Mouse (Mus musculus): ENCODE results near the gene Usp4. TPM values are rescaled to one million over a fixed set of nuclear protein-coding genes. Genes with fewer than 3 reads are reported as not detected.

Gene Usp4
- polyA plus RNA-seq, 1 experiment from 2014 or later: 100.0 TPM

- 73% methylated on average over 11 of the region's 11 CpGs for WGBS (ENCODE audit: insufficient replicate concordance)
- Histone ChIP-seq H3K4me3 (ENCODE audit: low read depth, low read length) (no peak overlapping the region), H3K9me3 (replicated peaks; ENCODE audit: control insufficient read depth, low read length) (no peaks in the 10 kb centered on the region), H3K4me2 (no peak overlapping the region), H3K27me3 (ENCODE audit: control insufficient read depth, insufficient read depth, low read length) (no peaks in the 10 kb centered on the region), H3K36me3 (ENCODE audit: control insufficient read depth, insufficient read depth, low read length) (no peaks in the 10 kb centered on the region), H3K27ac (ENCODE audit: low read depth, low read length) (no peak overlapping the region), H3K9ac (ENCODE audit: low read depth, low read length) (no peak overlapping the region), H3K4me1 (ENCODE audit: control insufficient read depth, insufficient read depth, low read length) (peaks cover 15% of the 10 kb centered on the region; the same call in 1 of the 2 replicates)
- ATAC-seq (replicated peaks; ENCODE audit: insufficient number of reproducible peaks, low FRiP score, low TSS enrichment): no peak
These were observed 93.7 kb downstream of the Usp4 start for GRCm38 (mm10) chr9:108441236-108441919.

Other genes starting within 250 kb of the Usp4 start
- gene Bsn, start 157.5 kb upstream of the Usp4 start, polyA plus RNA-seq (2014; fragmentation: Nextera tagmentation; extraction: Ambion mirVana): 0.58 and 0.77 TPM in 2 replicates
- 115 and 149 TPM in 2 replicates for gene Dag1, start 83.9 kb upstream of the Usp4 start, polyA plus RNA-seq (2014; fragmentation: Nextera tagmentation; extraction: Ambion mirVana)
- gene Nicn1, start 57.4 kb upstream of the Usp4 start, polyA plus RNA-seq (2014; fragmentation: Nextera tagmentation; extraction: Ambion mirVana): 25.1 and 26.0 TPM in 2 replicates
- gene Amt, start 51.0 kb upstream of the Usp4 start, polyA plus RNA-seq (2014; fragmentation: Nextera tagmentation; extraction: Ambion mirVana): 12.9 and 15.3 TPM in 2 replicates
- gene Rhoa, start 41.7 kb upstream of the Usp4 start, polyA plus RNA-seq (2014; fragmentation: Nextera tagmentation; extraction: Ambion mirVana): 252 and 277 TPM in 2 replicates
- gene Tcta, start 41.7 kb upstream of the Usp4 start, polyA plus RNA-seq (2014; fragmentation: Nextera tagmentation; extraction: Ambion mirVana): 28.5 and 34.7 TPM in 2 replicates
- gene Gpx1, start 8.9 kb upstream of the Usp4 start, polyA plus RNA-seq (2014; fragmentation: Nextera tagmentation; extraction: Ambion mirVana): 1,289 and 1,462 TPM in 2 replicates
- 0.46 and 0.66 TPM in 2 replicates for gene 1700102P08Rik, start 45.0 kb downstream of the Usp4 start, polyA plus RNA-seq (2014; fragmentation: Nextera tagmentation; extraction: Ambion mirVana)
- gene Ccdc36, start 80.6 kb downstream of the Usp4 start, polyA plus RNA-seq (2014; fragmentation: Nextera tagmentation; extraction: Ambion mirVana): 1.1 and 1.4 TPM in 2 replicates
- gene BC048562, start 88.6 kb downstream of the Usp4 start, polyA plus RNA-seq (2014; fragmentation: Nextera tagmentation; extraction: Ambion mirVana): not detected in 2 replicates
- gene Ccdc71, start 112.7 kb downstream of the Usp4 start, polyA plus RNA-seq (2014; fragmentation: Nextera tagmentation; extraction: Ambion mirVana): 34.6 and 46.9 TPM in 2 replicates
- gene Klhdc8b, start 113.7 kb downstream of the Usp4 start, polyA plus RNA-seq (2014; fragmentation: Nextera tagmentation; extraction: Ambion mirVana): 58.1 and 71.8 TPM in 2 replicates
- gene Lamb2, start 131.9 kb downstream of the Usp4 start, polyA plus RNA-seq (2014; fragmentation: Nextera tagmentation; extraction: Ambion mirVana): 22.7 and 30.4 TPM in 2 replicates
- 48.9 and 57.4 TPM in 2 replicates for gene Usp19, start 142.7 kb downstream of the Usp4 start, polyA plus RNA-seq (2014; fragmentation: Nextera tagmentation; extraction: Ambion mirVana)
- gene Qars, start 159.9 kb downstream of the Usp4 start, polyA plus RNA-seq (2014; fragmentation: Nextera tagmentation; extraction: Ambion mirVana): 86.7 and 89.6 TPM in 2 replicates
- gene Qrich1, start 169.0 kb downstream of the Usp4 start, polyA plus RNA-seq (2014; fragmentation: Nextera tagmentation; extraction: Ambion mirVana): 103 and 109 TPM in 2 replicates
- 130 TPM in 2 replicates for gene Impdh2, start 212.4 kb downstream of the Usp4 start, polyA plus RNA-seq (2014; fragmentation: Nextera tagmentation; extraction: Ambion mirVana)
- gene Ndufaf3, start 219.6 kb downstream of the Usp4 start, polyA plus RNA-seq (2014; fragmentation: Nextera tagmentation; extraction: Ambion mirVana): 56.6 and 58.9 TPM in 2 replicates
- 85.8 and 88.6 TPM in 2 replicates for gene Dalrd3, start 222.0 kb downstream of the Usp4 start, polyA plus RNA-seq (2014; fragmentation: Nextera tagmentation; extraction: Ambion mirVana)
- gene Wdr6, start 230.9 kb downstream of the Usp4 start, polyA plus RNA-seq (2014; fragmentation: Nextera tagmentation; extraction: Ambion mirVana): 48.6 and 60.8 TPM in 2 replicates
- gene P4htm, start 249.8 kb downstream of the Usp4 start, polyA plus RNA-seq (2014; fragmentation: Nextera tagmentation; extraction: Ambion mirVana): 14.7 and 15.0 TPM in 2 replicates